Mouse (Mus musculus) forebrain, postnatal 0 days (tissue): ENCODE measurements around the gene Ncr1. TPM values are rescaled to one million over a fixed set of nuclear protein-coding genes. Genes with fewer than 3 reads are reported as not detected.
"Not testable (repeated sequence)": the region's sequence is repeated elsewhere in the genome, so short reads cannot be mapped to it uniquely, and the experiment has no call there.

ENCODE experiments used
- ATAC-seq: fragments of 200-750 bp; cut with Nextera tagmentation; 2 replicates; pipeline ENCODE4 v1.8.0; 2017; ENCODE audit warnings: mild to moderate bottlenecking, moderate library complexity
- DNase-seq: peaks from one replicate; pipeline ENCODE4 v3.0.0-alpha.2; 2015
- H3K27ac ChIP-seq: fragments of 300-500 bp; sonication (generic); 2 replicates; pipeline ENCODE4 v1.5.1; 2014; ENCODE audit warnings: low read depth, mild to moderate bottlenecking, antibody characterized with exemption, low read length, moderate library complexity, mixed read lengths
- H3K27me3 ChIP-seq: fragments of 300-500 bp; sonication (generic); 2 replicates; pipeline ENCODE4 v1.6.1; 2014; ENCODE audit warnings: mild to moderate bottlenecking, low read length, mixed read lengths; ENCODE audit not compliant: insufficient read depth
- H3K36me3 ChIP-seq: fragments of 300-500 bp; sonication (generic); 2 replicates; pipeline ENCODE4 v1.6.1; 2014; ENCODE audit warnings: mild to moderate bottlenecking, moderate library complexity; ENCODE audit not compliant: insufficient read depth
- H3K4me1 ChIP-seq: fragments of 300-500 bp; sonication (generic); 2 replicates; pipeline ENCODE4 v1.6.1; 2014; ENCODE audit warnings: antibody characterized with exemption; ENCODE audit not compliant: insufficient read depth
- H3K4me2 ChIP-seq: fragments of 300-500 bp; sonication (generic); 2 replicates; pipeline ENCODE4 v1.6.1; 2014; ENCODE audit warnings: low read depth, mild to moderate bottlenecking, moderate library complexity
- H3K4me3 ChIP-seq: fragments of 300-500 bp; sonication (generic); 2 replicates; pipeline ENCODE4 v1.5.1; 2014; ENCODE audit warnings: low read depth, low read length, mixed read lengths
- H3K9ac ChIP-seq: fragments of 300-500 bp; sonication (generic); 2 replicates; pipeline ENCODE4 v1.6.1; 2014; ENCODE audit warnings: mild to moderate bottlenecking
- H3K9me3 ChIP-seq: fragments of 300-500 bp; sonication (generic); 2 replicates; pipeline ENCODE4 v1.6.1; 2016; ENCODE audit warnings: low read length
- CTCF ChIP-seq: sonication (generic); IDR thresholded peaks from 2 replicates; pipeline ENCODE4 v1.5.1; 2016; ENCODE audit warnings: antibody characterized with exemption, control low read depth, low read depth
- WGBS: fragments of 180-500 bp; shearing (Covaris S2); extraction: QIAGEN DNeasy Blood & Tissue Kit; methylation state at CpG from one replicate; pipeline ENCODE4 v1.1.7; 2014; 5-methylcytosine and 5-hydroxymethylcytosine counted together
- polyA plus RNA-seq: library from polyadenylated mRNA; unstranded; fragments of >200 nt; fragmentation: Nextera tagmentation; extraction: Ambion mirVana; gene quantifications from 2 replicates; pipeline ENCODE4 v1.2.1, GENCODE M21; 2015
- total RNA-seq: library from RNA; depleted of rRNA; stranded (reverse); fragments of >200 nt; gene quantifications from 2 replicates; pipeline ENCODE4 v1.2.3, GENCODE M21; 2014; rRNA removed

Ncr1 gene
- total RNA-seq (not detected in 2 replicates), polyA plus RNA-seq (not detected in 2 replicates)

- Histone ChIP-seq H3K36me3 (no peaks in the 10 kb centered on the region), H3K9ac (no peak within 1 kb of the TSS), H3K27ac (no peak within 1 kb of the TSS), H3K27me3 (no peaks in the 10 kb centered on the region), H3K4me1 (no peaks in the 10 kb centered on the region), H3K9me3 (no peaks in the 10 kb centered on the region), H3K4me3 (no peak within 1 kb of the TSS), H3K4me2 (no peak within 1 kb of the TSS)
- ATAC-seq (no peak), DNase-seq (no peak)
- no peak for TF ChIP-seq CTCF
Observed at GRCm38 (mm10) chr7:4337509-4337908, at the start of gene Ncr1. Ncr1 (plus strand) TSS chr7:4337724.

GRCm38 (mm10) chr7:4292638-4293037 is 44.9 kb upstream of the Ncr1 start:
- 76% methylated on average over 5 of the region's 5 CpGs for WGBS

GRCm38 (mm10) chr7:4297189-4297588 is 40.3 kb upstream of the Ncr1 start:
- ATAC-seq (no peak), DNase-seq (no peak)
- TF ChIP-seq CTCF: no peak
- H3K4me3 ChIP-seq: no peak overlapping the region
- no peaks in the 10 kb centered on the region for H3K4me1 ChIP-seq
- no peaks in the 10 kb centered on the region for H3K9me3 ChIP-seq
- H3K4me2 ChIP-seq: no peak overlapping the region
- no peaks in the 10 kb centered on the region for H3K36me3 ChIP-seq
- WGBS: 48% methylated on average over 1 of the region's 1 CpGs
- H3K27me3 ChIP-seq: no peaks in the 10 kb centered on the region
- no peak overlapping the region for H3K9ac ChIP-seq
- H3K27ac ChIP-seq: no peak overlapping the region

More at GRCm38 (mm10) chr7:4292638-4293037, 44.9 kb upstream of the Ncr1 start:
- TF ChIP-seq CTCF: no peak
- no peak overlapping the region for H3K9ac ChIP-seq
- no peaks in the 10 kb centered on the region for H3K36me3 ChIP-seq
- no peak for DNase-seq
- H3K4me2 ChIP-seq: no peak overlapping the region
- H3K27me3 ChIP-seq: no peaks in the 10 kb centered on the region
- H3K4me3 ChIP-seq: no peak overlapping the region
- H3K27ac ChIP-seq: no peak overlapping the region
- H3K4me1 ChIP-seq: no peaks in the 10 kb centered on the region
- no peaks in the 10 kb centered on the region for H3K9me3 ChIP-seq
- ATAC-seq: no peak

GRCm38 (mm10) chr7:4300166-4300565 is 37.4 kb upstream of the Ncr1 start:
- H3K4me3 ChIP-seq: no peak overlapping the region
- H3K27ac ChIP-seq: no peak overlapping the region
- no peaks in the 10 kb centered on the region for H3K4me1 ChIP-seq
- no peak overlapping the region for H3K4me2 ChIP-seq
- no peak for TF ChIP-seq CTCF
- no peak overlapping the region for H3K9ac ChIP-seq
- no peaks in the 10 kb centered on the region for H3K9me3 ChIP-seq
- no peak for ATAC-seq
- H3K27me3 ChIP-seq: no peaks in the 10 kb centered on the region
- DNase-seq: no peak
- no peaks in the 10 kb centered on the region for H3K36me3 ChIP-seq

DNA sequence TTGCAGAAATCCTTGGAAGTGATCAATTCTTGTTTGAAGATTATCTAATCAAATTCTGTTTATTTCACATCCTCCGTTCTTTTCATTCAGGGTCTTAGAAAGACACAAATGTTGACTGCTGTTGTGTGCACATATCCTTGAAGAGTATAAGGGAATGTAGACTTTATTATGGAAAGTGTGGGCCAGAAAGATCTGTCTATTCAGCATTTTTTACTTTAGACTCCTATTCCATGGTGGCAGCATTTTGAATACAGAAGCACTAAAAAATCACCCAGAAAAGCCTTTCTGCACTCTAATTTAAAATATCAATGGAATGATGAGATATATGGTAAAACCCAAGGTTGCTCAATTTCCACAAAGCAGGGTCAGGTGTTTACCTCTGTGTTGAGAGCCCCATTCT is 34.1 kb upstream of the Ncr1 start:
- Histone ChIP-seq H3K4me2 (no peak overlapping the region), H3K4me1 (no peaks in the 10 kb centered on the region), H3K9me3 (no peaks in the 10 kb centered on the region), H3K4me3 (no peak overlapping the region), H3K36me3 (no peaks in the 10 kb centered on the region), H3K27me3 (no peaks in the 10 kb centered on the region), H3K27ac (no peak overlapping the region), H3K9ac (no peak overlapping the region)
- WGBS: 96% methylated on average over 1 of the region's 1 CpGs
- no peak for DNase-seq
- TF ChIP-seq CTCF: no peak
- no peak for ATAC-seq

DNA sequence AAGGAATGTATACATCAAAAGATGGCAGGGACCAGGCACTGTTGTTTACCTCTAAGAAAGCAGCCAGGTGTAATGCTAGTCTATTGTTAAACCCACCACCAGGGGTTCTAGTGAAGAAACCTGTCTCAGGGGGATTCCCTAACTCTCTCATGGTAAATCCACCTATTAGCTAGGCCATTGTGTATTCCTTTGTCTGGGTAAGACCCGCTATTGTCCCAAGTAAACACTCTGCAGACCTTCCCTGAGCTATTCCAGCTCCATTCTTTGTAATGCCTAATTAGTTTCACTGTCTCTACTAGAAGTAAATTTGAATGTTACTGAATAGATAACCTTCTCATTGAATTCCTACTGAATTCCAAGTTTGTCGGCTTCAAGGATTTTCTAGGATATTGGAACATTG is 24.4 kb upstream of the Ncr1 start:
- not testable (repeated sequence) for H3K9me3 ChIP-seq, H3K4me3 ChIP-seq, H3K4me2 ChIP-seq, H3K9ac ChIP-seq, H3K36me3 ChIP-seq, H3K27ac ChIP-seq, H3K4me1 ChIP-seq, ATAC-seq, H3K27me3 ChIP-seq, DNase-seq
- 79% methylated on average over 2 of the region's 2 CpGs for WGBS

DNA sequence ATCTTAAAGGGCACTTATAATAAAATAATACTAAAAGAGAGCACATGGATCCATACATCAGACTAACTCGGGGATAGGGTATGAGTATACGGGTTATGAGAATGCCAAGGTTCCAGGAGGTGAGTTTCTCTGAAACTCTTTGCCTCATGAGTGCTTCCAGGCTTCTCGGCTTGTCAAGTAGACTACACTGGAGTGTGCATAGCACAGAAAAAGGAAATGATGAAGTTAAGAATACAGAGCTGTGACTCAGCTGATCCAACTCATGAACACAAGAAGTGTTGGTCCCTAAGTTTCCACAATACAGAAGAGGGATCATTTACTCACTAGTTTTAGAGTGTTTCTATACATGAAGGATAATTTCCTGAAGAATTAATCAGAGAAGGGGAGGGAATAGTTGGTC is 24.0 kb upstream of the Ncr1 start:
- not testable (repeated sequence) for ATAC-seq, H3K9ac ChIP-seq, H3K4me2 ChIP-seq, H3K4me3 ChIP-seq, H3K27ac ChIP-seq, H3K4me1 ChIP-seq, H3K27me3 ChIP-seq, H3K36me3 ChIP-seq, DNase-seq, H3K9me3 ChIP-seq
- 88% methylated on average over 3 of the region's 3 CpGs for WGBS

- WGBS: 65% methylated on average over 2 of the region's 2 CpGs
- Histone ChIP-seq H3K9ac (no peak overlapping the region), H3K27me3 (no peaks in the 10 kb centered on the region), H3K4me3 (no peak overlapping the region), H3K9me3 (no peaks in the 10 kb centered on the region), H3K4me2 (no peak overlapping the region), H3K36me3 (no peaks in the 10 kb centered on the region), H3K4me1 (no peaks in the 10 kb centered on the region), H3K27ac (no peak overlapping the region)
- no peak for TF ChIP-seq CTCF
- ATAC-seq (no peak), DNase-seq (no peak)
Observed at GRCm38 (mm10) chr7:4323301-4323700, 14.2 kb upstream of the Ncr1 start.
